Comparison of ENCODE assay signal across 8 mouse cellular contexts in genomic region chr19:45804593-45805368, GRCm38 (mm10). TPM values are rescaled to one million over a fixed set of nuclear protein-coding genes. Genes with fewer than 3 reads are reported as not detected.
DNase-seq lines count a peak whose midpoint lies in the region; ATAC-seq lines count a peak whose summit lies in the region.

No protein-coding gene starts in this region.

- peak overlapping the region; percentile 21; the same call in 1 of the 2 replicates for H3K4me2 ChIP-seq in lung, embryonic 15.5 days
- H3K4me2 ChIP-seq in stomach, embryonic 15.5 days: no peak overlapping the region

- no peak for DNase-seq in cerebellum, adult 11-12 months
- peak; percentile 49 to 59 for DNase-seq in B cell, adult 2 months
- DNase-seq in cerebellum, postnatal 25 days: peak; percentile 54 to 62
- DNase-seq in hindbrain, embryonic 10.5 days (ENCODE audit: low spot score): peak; percentile 47
- DNase-seq in left cerebral cortex, postnatal 36 days (ENCODE audit: low spot score in 2 of 2): no peak

- H3K4me1 ChIP-seq in hindbrain, embryonic 10.5 days (replicated peaks): peaks cover 20% of the 10 kb centered on the region
- no peaks in the 10 kb centered on the region for H3K4me1 ChIP-seq in lung, embryonic 15.5 days
- no peaks in the 10 kb centered on the region for H3K4me1 ChIP-seq in stomach, embryonic 15.5 days

- H3K27ac ChIP-seq in hindbrain, embryonic 10.5 days: peak overlapping the region; percentile 16; the same call in 1 of the 2 replicates
- no peak overlapping the region for H3K27ac ChIP-seq in lung, embryonic 15.5 days
- H3K27ac ChIP-seq in stomach, embryonic 15.5 days: no peak overlapping the region

- no peaks in the 10 kb centered on the region for H3K36me3 ChIP-seq in hindbrain, embryonic 10.5 days
- no peaks in the 10 kb centered on the region for H3K36me3 ChIP-seq in lung, embryonic 15.5 days
- no peaks in the 10 kb centered on the region for H3K36me3 ChIP-seq in stomach, embryonic 15.5 days

- 27% methylated on average over 12 of the region's 12 CpGs for WGBS in hindbrain, embryonic 10.5 days
- 22% methylated on average over 12 of the region's 12 CpGs for WGBS in lung, embryonic 15.5 days
- WGBS in stomach, embryonic 15.5 days: 27% methylated on average over 12 of the region's 12 CpGs

- H3K27me3 ChIP-seq in hindbrain, embryonic 10.5 days (ENCODE audit: insufficient read depth, poor library complexity, severe bottlenecking): peaks cover 4% of the 10 kb centered on the region
- H3K27me3 ChIP-seq in lung, embryonic 15.5 days: no peaks in the 10 kb centered on the region
- no peaks in the 10 kb centered on the region for H3K27me3 ChIP-seq in stomach, embryonic 15.5 days (replicated peaks)

- ATAC-seq in cerebellum, adult (ENCODE audit: insufficient number of reproducible peaks, low FRiP score, low TSS enrichment): peak; percentile 61; the same call in 1 of the 2 replicates
- ATAC-seq in lung, embryonic 15.5 days (ENCODE audit: borderline replicate concordance, extremely low read depth, low FRiP score, low TSS enrichment): peak; percentile 62; the same call in 1 of the 2 replicates
- ATAC-seq in stomach, embryonic 15.5 days (ENCODE audit: insufficient read depth, low FRiP score, low read depth): peak; percentile 51; the same call in 1 of the 2 replicates

- H3K9ac ChIP-seq in lung, embryonic 15.5 days: no peak overlapping the region
- H3K9ac ChIP-seq in stomach, embryonic 15.5 days: no peak overlapping the region

- intact Hi-C loops in left cerebral cortex, postnatal 36 days (cut with DNase I): no loop called here

- no peaks in the 10 kb centered on the region for H3K9me3 ChIP-seq in hindbrain, embryonic 10.5 days
- H3K9me3 ChIP-seq in lung, embryonic 15.5 days: no peaks in the 10 kb centered on the region
- H3K9me3 ChIP-seq in stomach, embryonic 15.5 days: no peaks in the 10 kb centered on the region

- no peak overlapping the region for H3K4me3 ChIP-seq in hindbrain, embryonic 10.5 days
- no peak overlapping the region for H3K4me3 ChIP-seq in lung, embryonic 15.5 days
- H3K4me3 ChIP-seq in stomach, embryonic 15.5 days (replicated peaks): no peak overlapping the region

RNA-seq across cellular contexts. Expression of gene Kcnip2, which starts 11.1 kb away (rescaled TPM):
- polyA plus RNA-seq in hindbrain, embryonic 10.5 days (2016; fragmentation: Nextera tagmentation; extraction: Ambion mirVana): 0.71 and 0.77 TPM in 2 replicates
- 2.6 and 3.3 TPM in 2 replicates for polyA plus RNA-seq in lung, embryonic 15.5 days (2015; fragmentation: Nextera tagmentation; extraction: Ambion mirVana)
- polyA plus RNA-seq in stomach, embryonic 15.5 days (2015; fragmentation: Nextera tagmentation; extraction: Ambion mirVana): 1.6 and 2.8 TPM in 2 replicates
- 100 to 1,000 TPM; 134 to 147 TPM for total RNA-seq in left cerebral cortex, postnatal 36 days (2021)

RNA-seq across cellular contexts. Expression of gene Mgea5, which starts 21.1 kb away (rescaled TPM):
- polyA plus RNA-seq in hindbrain, embryonic 10.5 days (2016; fragmentation: Nextera tagmentation; extraction: Ambion mirVana): 60.0 and 60.8 TPM in 2 replicates
- 44.7 and 51.9 TPM in 2 replicates for polyA plus RNA-seq in lung, embryonic 15.5 days (2015; fragmentation: Nextera tagmentation; extraction: Ambion mirVana)
- polyA plus RNA-seq in stomach, embryonic 15.5 days (2015; fragmentation: Nextera tagmentation; extraction: Ambion mirVana): 42.2 and 47.2 TPM in 2 replicates
- total RNA-seq in left cerebral cortex, postnatal 36 days (2021): 100 to 1,000 TPM; 143 to 168 TPM

RNA-seq across cellular contexts. Expression of gene Npm3, which starts 55.4 kb away (rescaled TPM):
- polyA plus RNA-seq in hindbrain, embryonic 10.5 days (2016; fragmentation: Nextera tagmentation; extraction: Ambion mirVana): 9.2 and 10.2 TPM in 2 replicates
- 17.0 and 17.2 TPM in 2 replicates for polyA plus RNA-seq in lung, embryonic 15.5 days (2015; fragmentation: Nextera tagmentation; extraction: Ambion mirVana)
- polyA plus RNA-seq in stomach, embryonic 15.5 days (2015; fragmentation: Nextera tagmentation; extraction: Ambion mirVana): 16.0 and 16.3 TPM in 2 replicates
- 1 to 10 TPM; 5.4 to 5.8 TPM for total RNA-seq in left cerebral cortex, postnatal 36 days (2021)

Comparison
In these comparisons a context has a peak if more than half of its experiments do, and no peak if none do; other contexts are left out.
1. DNase-seq: peak in B cell, adult 2 months (2 of 2), cerebellum, postnatal 25 days (2 of 2) and hindbrain, embryonic 10.5 days (single experiment); none in cerebellum, adult 11-12 months (single experiment) and left cerebral cortex, postnatal 36 days (0 of 2).
2. Peak in every context shown above with its lines, with median percentiles within 50 percentile points of each other: ATAC-seq.